Mouse (Mus musculus): ENCODE measurements around the gene Smg9.

GRCm38 (mm10) chr7:24394475-24395161 is 4.8 kb upstream of the Smg9 start:
- TF ChIP-seq POLR2A (IDR thresholded peaks at IDR 0.05; ENCODE audit: borderline replicate concordance, insufficient read depth, low read length) (no peak), CTCF (IDR thresholded peaks at IDR 0.05; ENCODE audit: borderline replicate concordance, insufficient read depth, low read depth, low read length) (no peak)

Data from cerebellum, adult 2 months (tissue).